Mouse (Mus musculus) CH12.LX (cell line): ENCODE data around the gene Dtnb. TPM values are rescaled to one million over a fixed set of nuclear protein-coding genes. Genes with fewer than 3 reads are reported as not detected.

Experiments
- DNase-seq: peaks from one replicate; pipeline ENCODE4 v3.0.0-alpha.2; 2013; ENCODE audit errors: extremely low read depth
- H3K27ac ChIP-seq: 2 replicates; pipeline ENCODE4 v1.5.1; 2012; ENCODE audit warnings: low read depth, mild to moderate bottlenecking, control low read depth, moderate library complexity; ENCODE audit not compliant: insufficient read depth
- H3K27me3 ChIP-seq: replicated peaks from 2 replicates; pipeline ENCODE3; 2012; ENCODE audit warnings: inconsistent platforms
- H3K36me3 ChIP-seq, 2 experiments: replicated peaks in 1 of 2; 2 replicates each; pipeline versions ENCODE3 to v1.6.1; 2012; ENCODE audit warnings: inconsistent platforms in 1 of 2, low read length in 1 of 2, mild to moderate bottlenecking in 1 of 2, mixed read lengths in 1 of 2, moderate library complexity in 1 of 2; ENCODE audit not compliant: control insufficient read depth in 1 of 2, insufficient read depth in 1 of 2
- H3K4me1 ChIP-seq, 2 experiments: 2 replicates each; pipeline ENCODE4 v1.6.1; 2012; ENCODE audit warnings: inconsistent platforms in 1 of 2, moderate library complexity in 1 of 2; ENCODE audit not compliant: insufficient read depth in 2 of 2, control insufficient read depth in 1 of 2
- H3K4me2 ChIP-seq: 2 replicates; pipeline ENCODE4 v1.6.1; 2012; ENCODE audit warnings: low read depth, mild to moderate bottlenecking, control low read depth; ENCODE audit not compliant: poor library complexity, insufficient read depth, severe bottlenecking
- H3K4me3 ChIP-seq, 3 experiments: fragments of 150-350 bp in 1 of 3; sonication (generic) in 1 of 3; replicated peaks in 1 of 3; 2 replicates each; pipeline versions ENCODE3 to v1.5.1; 2011 to 2012; ENCODE audit warnings: low read depth in 2 of 3, low read length in 2 of 3, mild to moderate bottlenecking in 2 of 3, moderate library complexity in 2 of 3, control low read depth in 1 of 3, improper control_type of control experiment in 1 of 3, inconsistent platforms in 1 of 3, mixed read lengths in 1 of 3; ENCODE audit not compliant: poor library complexity in 1 of 3
- H3K79me2 ChIP-seq: replicated peaks from 2 replicates; pipeline ENCODE4 v1.6.1; 2012; ENCODE audit warnings: mild to moderate bottlenecking, moderate library complexity; ENCODE audit not compliant: control insufficient read depth, poor library complexity, insufficient read depth, severe bottlenecking; ENCODE audit errors: extremely low read depth
- H3K9ac ChIP-seq: 2 replicates; pipeline ENCODE4 v1.6.1; 2012; ENCODE audit warnings: low read depth, mild to moderate bottlenecking, control low read depth, moderate library complexity; ENCODE audit not compliant: insufficient read depth
- H3K9me3 ChIP-seq: replicated peaks from 2 replicates; pipeline ENCODE3; 2012; ENCODE audit warnings: low read length, inconsistent platforms, mixed read lengths
- BHLHE40 ChIP-seq: IDR thresholded peaks from 2 replicates; pipeline ENCODE4 v1.6.1; 2011; ENCODE audit warnings: mild to moderate bottlenecking, low read depth, low read length, improper control_type of control experiment
- CHD2 ChIP-seq: IDR thresholded peaks from 2 replicates; pipeline ENCODE4 v1.6.1; 2011; ENCODE audit warnings: low read length, improper control_type of control experiment
- CTCF ChIP-seq, 2 experiments: IDR thresholded peaks in 1 of 2; conservative IDR thresholded peaks in 1 of 2; 2 replicates each; pipeline ENCODE4 v1.5.1; 2011 to 2012; ENCODE audit warnings: low read depth in 2 of 2, low read length in 2 of 2, improper control_type of control experiment in 1 of 2, inconsistent platforms in 1 of 2, mild to moderate bottlenecking in 1 of 2, moderate library complexity in 1 of 2
- ELF1 ChIP-seq: IDR thresholded peaks from 2 replicates; pipeline ENCODE4 v1.6.1; 2014; ENCODE audit warnings: low read depth, mild to moderate bottlenecking, inconsistent platforms, low read length, improper control_type of control experiment
- EP300 ChIP-seq: IDR thresholded peaks from 2 replicates; pipeline ENCODE4 v1.6.1; 2011; ENCODE audit warnings: low read length, improper control_type of control experiment
- ETS1 ChIP-seq: conservative IDR thresholded peaks from 2 replicates; pipeline ENCODE4 v1.6.1; 2012; ENCODE audit warnings: low read depth, mild to moderate bottlenecking, inconsistent platforms, low read length, improper control_type of control experiment, moderate library complexity
- GABPA ChIP-seq: IDR thresholded peaks from 2 replicates; pipeline ENCODE4 v1.6.1; 2012; ENCODE audit warnings: low read depth, low read length, improper control_type of control experiment, inconsistent platforms; ENCODE audit not compliant: insufficient replicate concordance
- HCFC1 ChIP-seq: IDR thresholded peaks from 2 replicates; pipeline ENCODE4 v1.6.1; 2012; ENCODE audit warnings: low read depth, mild to moderate bottlenecking, inconsistent platforms, low read length, improper control_type of control experiment
- IRF4 ChIP-seq: IDR thresholded peaks from 2 replicates; pipeline ENCODE4 v1.6.1; 2014; ENCODE audit warnings: low read depth, mild to moderate bottlenecking, inconsistent platforms, low read length, improper control_type of control experiment
- JUND ChIP-seq: conservative IDR thresholded peaks from 2 replicates; pipeline ENCODE4 v1.6.1; 2011; ENCODE audit warnings: low read depth, low read length, improper control_type of control experiment
- KAT2A ChIP-seq: IDR thresholded peaks from 2 replicates; pipeline ENCODE4 v1.6.1; 2012; ENCODE audit warnings: low read length, improper control_type of control experiment, inconsistent platforms; ENCODE audit not compliant: insufficient replicate concordance
- MAFK ChIP-seq: IDR thresholded peaks from 2 replicates; pipeline ENCODE4 v1.6.1; 2011; ENCODE audit warnings: low read length, improper control_type of control experiment; ENCODE audit not compliant: insufficient replicate concordance
- MAX ChIP-seq: IDR thresholded peaks from 2 replicates; pipeline ENCODE4 v1.6.1; 2011; ENCODE audit warnings: low read length, improper control_type of control experiment
- MAZ ChIP-seq: IDR thresholded peaks from 2 replicates; pipeline ENCODE4 v1.6.1; 2012; ENCODE audit warnings: low read depth, mild to moderate bottlenecking, inconsistent platforms, low read length, improper control_type of control experiment, moderate library complexity
- MEF2A ChIP-seq: IDR thresholded peaks from 2 replicates; pipeline ENCODE4 v1.6.1; 2014; ENCODE audit warnings: low read depth, mild to moderate bottlenecking, inconsistent platforms, low read length, improper control_type of control experiment, borderline replicate concordance
- MXI1 ChIP-seq: IDR thresholded peaks from 2 replicates; pipeline ENCODE4 v1.6.1; 2011; ENCODE audit warnings: mild to moderate bottlenecking, low read depth, low read length, improper control_type of control experiment
- MYC ChIP-seq: IDR thresholded peaks from 2 replicates; pipeline ENCODE4 v1.6.1; 2011; ENCODE audit warnings: low read depth, mild to moderate bottlenecking, improper control_type of control experiment, low read length
- NELFE ChIP-seq: IDR thresholded peaks from 2 replicates; pipeline ENCODE4 v1.6.1; 2011; ENCODE audit warnings: low read depth, low read length, improper control_type of control experiment
- NRF1 ChIP-seq: IDR thresholded peaks from 2 replicates; pipeline ENCODE4 v1.6.1; 2014; ENCODE audit warnings: low read depth, mild to moderate bottlenecking, inconsistent platforms, low read length, improper control_type of control experiment, moderate library complexity
- RAD21 ChIP-seq: IDR thresholded peaks from 2 replicates; pipeline ENCODE4 v1.6.1; 2011; ENCODE audit warnings: low read depth, mild to moderate bottlenecking, low read length, improper control_type of control experiment, moderate library complexity
- RCOR1 ChIP-seq: conservative IDR thresholded peaks from 2 replicates; pipeline ENCODE4 v1.6.1; 2012; ENCODE audit warnings: low read depth, mild to moderate bottlenecking, inconsistent platforms, low read length, improper control_type of control experiment
- SIN3A ChIP-seq: IDR thresholded peaks from 2 replicates; pipeline ENCODE4 v1.6.1; 2012; ENCODE audit warnings: low read length, improper control_type of control experiment, inconsistent platforms
- SMC3 ChIP-seq: IDR thresholded peaks from 2 replicates; pipeline ENCODE4 v1.6.1; 2011; ENCODE audit warnings: low read depth, low read length, improper control_type of control experiment
- TCF12 ChIP-seq: IDR thresholded peaks from 2 replicates; pipeline ENCODE4 v1.6.1; 2014; ENCODE audit warnings: low read depth, mild to moderate bottlenecking, inconsistent platforms, low read length, improper control_type of control experiment
- UBTF ChIP-seq: IDR thresholded peaks from 2 replicates; pipeline ENCODE4 v1.6.1; 2012; ENCODE audit warnings: low read depth, mild to moderate bottlenecking, inconsistent platforms, low read length, improper control_type of control experiment, moderate library complexity
- USF1 ChIP-seq: IDR thresholded peaks from 2 replicates; pipeline ENCODE4 v1.6.1; 2014; ENCODE audit warnings: low read depth, mild to moderate bottlenecking, inconsistent platforms, low read length, improper control_type of control experiment
- ZC3H11A ChIP-seq: IDR thresholded peaks from 2 replicates; pipeline ENCODE4 v1.6.1; 2012; ENCODE audit warnings: low read depth, mild to moderate bottlenecking, inconsistent platforms, low read length, improper control_type of control experiment
- ZNF384 ChIP-seq: IDR thresholded peaks from 2 replicates; pipeline ENCODE4 v1.6.1; 2012; ENCODE audit warnings: low read depth, low read length, improper control_type of control experiment, inconsistent platforms
- dilution Hi-C: fragments of 300-500 bp; cut with MboI; formaldehyde crosslinking; loops from 2 replicates; pipeline ENCODE4 v1.14.3; 2020; ENCODE audit warnings: low sequenced_read_pairs; ENCODE audit not compliant: extremely low pct_unique_long_range_greater_than_20kb, extremely low pct_ligation_motif_present
- in situ Hi-C: fragments of 300-500 bp; cut with MboI; formaldehyde crosslinking; loops from 3 replicates; pipeline ENCODE4 v1.14.3; 2019; ENCODE audit warnings: low sequenced_read_pairs, low pct_ligation_motif_present, low pct_unique_long_range_greater_than_20kb, mixed read lengths
- polyA plus RNA-seq: library from polyadenylated mRNA; unstranded; fragments of >175 nt; gene quantifications from 2 replicates; pipeline ENCODE4 v1.2.1, GENCODE M21; 2012; ENCODE audit warnings: low read depth; ENCODE audit not compliant: insufficient read length
- total RNA-seq, 2 experiments: library from RNA; depleted of rRNA; stranded (reverse); fragments of 300-350 nt in 1 of 2; fragments of >200 nt in 1 of 2; gene quantifications; 2 replicates each; pipeline ENCODE4 v1.2.3; 2012 to 2014

The Dtnb gene
- total and polyA plus RNA-seq, 3 experiments, result 8.1 to 26.0 (median 17.4) TPM

- H3K4me3 ChIP-seq, result peak overlapping the region in 1 of 3 experiments; percentile 7
- peak overlapping the region; percentile 56 for H3K4me2 ChIP-seq
- dilution Hi-C loops (no loop called here), in situ Hi-C loops (no loop called here)
- DNase-seq, result no peak
- H3K27ac ChIP-seq, result peak overlapping the region; percentile 36
- 0 out of 2 replicates have a peak, but pooled peaks have one; percentile 43 for TF ChIP-seq UBTF
- TF ChIP-seq IRF4, result no peak
- TF ChIP-seq TCF12, result 0 out of 2 replicates have a peak, but pooled peaks have one; percentile 1
- TF ChIP-seq SIN3A, result no peak
- TF ChIP-seq MAX, result no peak
- no peaks in the 10 kb centered on the region for H3K27me3 ChIP-seq
- peaks cover 25 to 50% of the 10 kb centered on the region in 2 experiments for H3K4me1 ChIP-seq
- H3K36me3 ChIP-seq, result no peaks in the 10 kb centered on the region
- H3K79me2 ChIP-seq, result no peaks in the 10 kb centered on the region
- no peak overlapping the region for H3K9ac ChIP-seq
- no peaks in the 10 kb centered on the region for H3K9me3 ChIP-seq
Observed at GRCm38 (mm10) chr12:3780931-3781471, 208.8 kb downstream of the Dtnb start.

- Histone ChIP-seq H3K36me3 (no peaks in the 10 kb centered on the region), H3K4me3 (no peak overlapping the region), H3K4me1 (peaks cover 21 to 45% of the 10 kb centered on the region in 2 experiments), H3K27me3 (no peaks in the 10 kb centered on the region), H3K79me2 (no peaks in the 10 kb centered on the region), H3K4me2 (peak overlapping the region; percentile 56), H3K27ac (peak overlapping the region; percentile 36), H3K9me3 (no peaks in the 10 kb centered on the region)
- DNase-seq, result peak; percentile 89
- dilution Hi-C loops, result no loop called here
- TF ChIP-seq IRF4, result peak; percentile 64
- peak; percentile 58; the same call in 1 of the 2 replicates for TF ChIP-seq MAZ
- TF ChIP-seq NELFE, result no peak; the same call in 1 of the 2 replicates
- no peak for TF ChIP-seq MAFK
- peak; percentile 17; the same call in 1 of the 2 replicates for TF ChIP-seq ZNF384
- peak; percentile 15; the same call in 1 of the 2 replicates for TF ChIP-seq TCF12
- TF ChIP-seq SIN3A, result peak; percentile 56; the same call in 1 of the 2 replicates
- peak; percentile 14 for TF ChIP-seq USF1
- TF ChIP-seq CHD2, result no peak
- peak; percentile 54 for TF ChIP-seq ETS1
- TF ChIP-seq MYC, result peak; percentile 72; the same call in 1 of the 2 replicates
- no peak for TF ChIP-seq JUND
- peak; percentile 86 to 92 for TF ChIP-seq CTCF (conservative IDR thresholded peaks at IDR 0.05 in 1 of 2, IDR thresholded peaks at IDR 0.05 in 1 of 2; ENCODE audit: low read depth in 2 of 2, low read length in 2 of 2)
- TF ChIP-seq MAX, result peak; percentile 69
- peak; percentile 49 for TF ChIP-seq BHLHE40
- TF ChIP-seq ELF1, result peak; percentile 74
- TF ChIP-seq HCFC1, result peak; percentile 45; the same call in 1 of the 2 replicates
- TF ChIP-seq RCOR1, result no peak
- TF ChIP-seq RAD21, result peak; percentile 60
- peak; percentile 96 for TF ChIP-seq MEF2A
- TF ChIP-seq MXI1, result peak; percentile 50; the same call in 1 of the 2 replicates
- TF ChIP-seq EP300, result 0 out of 2 replicates have a peak, but pooled peaks have one; percentile 10
- TF ChIP-seq NRF1, result no peak
- no peak for TF ChIP-seq GABPA
- peak; percentile 91 for TF ChIP-seq SMC3
- peak; percentile 40 for TF ChIP-seq ZC3H11A
- 0 out of 2 replicates have a peak, but pooled peaks have one; percentile 47 for TF ChIP-seq KAT2A
- TF ChIP-seq, all 38 proteins: peak for 20
- H3K9ac ChIP-seq, result no peak overlapping the region
- in situ Hi-C loops, result no loop called here
Observed at GRCm38 (mm10) chr12:3781482-3781881, 209.3 kb downstream of the Dtnb start.
